Mouse (Mus musculus) lung, adult 18-20 months (tissue): ENCODE measurements around the gene Nptxr.
A peak's percentile ranks its signal among the peaks of the same experiment; 100 is the strongest.
"Not testable (repeated sequence)": the region's sequence is repeated elsewhere in the genome, so short reads cannot be mapped to it uniquely, and the experiment has no call there.

Source experiments
- DNase-seq, 2 experiments: peaks; one replicate each; pipeline ENCODE4 v3.0.0; 2022; ENCODE audit warnings: mixed read lengths in 2 of 2

Gene Nptxr

DNA sequence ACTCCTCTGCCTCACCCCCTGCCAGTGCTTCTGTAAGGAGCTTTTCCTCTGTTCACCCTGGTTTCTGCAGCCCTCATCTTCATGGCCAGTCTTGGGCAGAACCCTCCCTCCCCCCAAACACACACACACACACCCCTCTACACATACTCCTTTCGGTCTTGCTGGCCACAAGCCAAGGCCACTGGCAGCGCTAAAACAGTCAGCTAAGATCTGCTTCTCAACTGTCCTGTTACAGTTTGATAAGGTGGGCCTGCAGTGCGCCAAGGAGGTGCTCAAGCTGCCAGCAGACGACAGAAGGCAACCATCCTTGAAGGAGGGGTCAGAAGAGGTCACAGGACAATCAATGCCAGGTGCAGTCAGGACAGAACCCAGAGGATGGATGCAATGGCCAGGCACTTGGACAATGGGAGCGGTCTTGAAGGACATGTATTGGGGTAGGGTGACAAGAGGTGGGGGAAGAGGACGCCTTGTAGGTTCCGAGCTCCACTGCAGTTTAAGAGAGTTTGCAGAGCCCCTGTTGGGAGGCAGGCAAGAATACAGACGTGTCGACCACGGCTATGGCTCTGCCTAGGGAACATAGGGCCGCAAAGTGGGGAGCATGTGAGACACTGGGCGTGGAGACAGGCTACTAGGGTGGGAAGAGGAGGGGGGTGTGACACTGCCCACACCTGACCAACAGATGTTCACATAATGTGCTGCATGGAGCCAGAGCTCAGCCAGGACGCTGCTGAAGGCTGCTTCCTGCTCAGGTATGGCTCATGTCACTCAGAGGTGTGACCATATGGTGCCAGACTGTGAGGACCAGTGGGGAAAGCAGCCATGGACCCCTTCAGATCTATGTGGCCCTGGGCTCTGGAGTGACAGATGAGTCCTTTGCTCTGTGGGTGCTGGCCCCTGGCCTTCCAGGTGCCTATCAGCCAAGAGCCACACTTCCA is 18.0 kb upstream of the Nptxr start:
- DNase-seq, result no peak

DNA sequence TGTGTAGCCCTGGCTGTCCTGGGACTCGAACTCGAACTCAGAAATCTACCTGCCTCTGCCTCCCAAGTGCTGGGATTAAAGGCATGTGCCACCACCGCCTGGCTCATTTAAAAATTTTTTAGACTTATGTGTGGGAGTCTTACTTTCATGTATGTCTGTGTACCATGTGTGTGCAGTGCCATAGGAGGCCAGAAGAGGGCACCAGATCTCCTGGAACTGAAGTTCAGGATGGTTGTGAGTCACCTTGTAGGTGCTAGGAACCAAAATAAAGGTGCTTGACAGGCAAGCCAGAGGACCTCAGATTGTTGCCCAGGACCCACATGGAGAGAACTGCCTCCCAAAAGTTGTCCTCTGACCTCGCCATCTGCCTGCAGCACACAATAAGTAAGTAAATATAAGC is 13.8 kb upstream of the Nptxr start:
- DNase-seq, result no peak

DNA sequence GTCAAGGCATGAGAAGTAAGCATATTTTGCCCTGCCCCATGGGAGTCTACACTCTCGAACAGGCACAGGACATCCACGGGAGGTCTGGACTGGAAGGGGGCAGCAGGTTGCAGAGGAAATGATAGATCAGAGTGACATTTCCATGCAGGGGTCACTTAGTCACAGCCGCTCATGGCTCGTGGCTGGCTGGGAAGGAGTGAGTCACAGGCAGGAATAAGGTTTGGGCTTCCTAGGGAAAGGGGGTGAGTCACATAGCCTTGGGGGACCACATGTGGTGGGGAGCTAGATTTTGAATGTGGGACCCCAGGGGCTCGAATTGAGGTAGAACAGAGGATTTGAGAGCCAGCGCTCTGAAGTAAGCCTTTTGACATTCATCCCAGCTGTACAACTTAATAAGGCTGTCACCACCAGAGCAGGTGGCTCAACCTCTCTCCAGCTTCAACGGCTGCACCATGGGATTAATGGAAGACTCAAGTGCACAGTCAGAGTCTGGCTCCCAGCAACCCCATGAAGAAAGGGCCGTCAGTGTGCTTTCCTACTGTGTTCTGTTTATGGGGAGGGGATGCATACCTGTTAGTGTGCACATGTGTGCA is 9.2 kb upstream of the Nptxr start:
- DNase-seq, result no peak

DNA sequence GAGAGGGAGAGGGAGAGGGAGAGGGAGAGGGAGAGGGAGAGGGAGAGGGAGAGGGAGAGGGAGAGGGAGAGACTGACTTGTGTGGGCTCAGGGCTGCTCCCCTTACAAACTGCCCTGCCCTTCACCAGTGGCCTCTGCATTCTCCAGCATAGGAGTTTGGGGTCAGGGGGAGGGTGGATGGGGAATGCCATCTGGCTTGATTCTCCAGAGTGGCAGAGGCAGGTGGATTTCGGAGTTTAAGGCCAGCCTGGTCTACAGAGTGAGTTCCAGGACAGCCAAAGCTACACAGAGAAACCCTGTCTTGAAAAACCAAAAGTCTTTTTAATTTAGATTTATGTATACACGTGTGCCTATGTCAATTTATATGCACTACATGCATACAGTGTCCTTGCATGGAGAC is 8.3 kb upstream of the Nptxr start:
- not testable (repeated sequence) for DNase-seq

DNA sequence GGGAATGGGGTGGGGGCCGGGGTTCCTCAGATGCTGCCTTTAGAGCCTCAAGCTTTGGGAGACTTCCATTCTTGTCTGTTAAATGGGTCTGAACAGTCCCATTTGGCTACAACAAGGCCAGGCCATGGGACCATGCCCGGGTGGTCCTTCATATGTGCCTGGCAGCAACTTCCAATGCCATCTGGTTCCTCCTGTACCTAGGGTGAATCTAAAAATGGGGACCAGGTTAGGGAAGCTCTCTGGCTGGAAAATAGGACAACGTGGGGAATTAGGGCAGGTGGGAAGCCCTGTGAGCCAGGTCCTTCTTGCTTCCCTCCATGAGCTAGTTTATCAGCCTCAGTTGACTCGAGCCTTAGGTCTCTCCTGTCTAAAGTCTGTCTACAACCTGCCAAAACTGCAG is 6.4 kb upstream of the Nptxr start:
- DNase-seq, result no peak

DNA sequence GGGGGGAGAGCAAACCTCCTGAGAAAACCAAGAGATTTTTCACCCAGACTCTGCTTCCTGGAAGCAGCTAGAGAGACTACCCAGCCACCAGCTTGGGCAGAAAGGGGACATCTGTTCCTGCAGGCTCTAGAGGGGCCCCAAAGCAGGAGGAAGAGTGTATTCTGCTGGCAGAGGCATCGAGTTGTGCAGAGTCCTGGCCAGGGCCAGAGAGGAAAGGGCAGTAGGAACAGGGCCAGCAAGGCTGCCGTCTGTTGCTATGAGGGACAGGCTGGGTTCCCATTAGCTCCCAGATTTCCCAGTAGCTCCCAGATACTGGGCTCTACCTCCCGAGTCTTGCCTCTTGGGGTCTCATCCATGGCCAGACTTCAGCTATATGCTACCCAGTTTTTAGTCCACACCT is 5.5 kb upstream of the Nptxr start:
- no peak for DNase-seq

DNA sequence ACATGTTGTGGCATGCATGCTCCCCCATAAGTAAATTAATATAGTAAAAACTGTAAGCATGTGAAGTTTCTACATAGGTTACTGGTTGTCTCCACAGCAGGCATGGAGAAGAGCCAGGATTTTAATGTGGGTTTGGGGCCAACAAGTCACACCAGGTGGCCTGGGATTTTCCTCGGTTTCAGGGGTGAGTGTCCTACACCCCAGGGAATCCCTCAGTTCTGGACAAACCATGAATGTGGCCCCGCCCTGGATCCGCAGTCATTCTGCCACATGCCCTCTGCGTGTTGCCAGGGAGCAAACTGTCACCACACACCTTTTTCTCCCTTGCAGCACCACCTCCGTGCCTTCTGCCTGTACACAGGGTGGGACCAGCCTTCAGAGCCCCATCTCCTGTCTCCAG is 4.1 kb upstream of the Nptxr start:
- DNase-seq, result no peak

DNA sequence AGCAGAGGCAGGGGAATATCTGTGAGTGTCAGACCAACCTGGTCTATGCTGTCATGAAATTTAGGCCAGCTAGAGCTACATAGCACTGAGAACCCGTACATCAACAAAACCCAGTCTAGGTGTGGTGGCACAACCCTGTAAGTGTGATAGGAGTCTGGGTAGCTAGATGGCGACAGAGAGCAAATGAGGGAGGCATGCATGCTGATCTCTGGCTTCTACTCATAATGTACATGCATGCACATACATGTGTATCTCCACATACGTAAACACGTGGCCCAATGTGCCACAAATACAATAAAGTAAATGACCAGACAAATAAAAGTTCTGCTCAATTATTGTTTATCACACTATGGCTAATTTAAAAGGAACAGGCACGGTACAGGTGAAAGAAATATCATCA is 3.5 kb upstream of the Nptxr start:
- DNase-seq, result peak in 1 of 2 experiments; percentile 49

DNA sequence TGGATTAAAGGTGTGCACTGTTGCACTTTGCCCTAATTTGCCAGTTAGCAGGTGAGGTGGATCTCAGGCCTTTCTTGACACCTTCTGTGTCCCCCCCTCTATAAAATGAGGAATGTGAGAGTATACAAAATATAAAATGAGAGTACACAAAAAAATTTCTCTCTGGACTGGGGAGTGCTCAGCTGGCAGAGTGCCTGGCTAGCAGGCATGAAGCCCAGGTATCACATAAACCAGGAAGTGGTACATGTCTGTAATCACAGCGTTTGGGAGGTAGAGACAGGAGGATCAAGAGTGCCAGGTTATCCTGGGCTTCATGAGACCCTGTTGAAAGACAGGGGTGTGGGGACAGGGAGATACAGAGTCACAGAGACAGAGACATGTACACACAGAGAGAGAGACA is 2.5 kb upstream of the Nptxr start:
- no peak for DNase-seq

DNA sequence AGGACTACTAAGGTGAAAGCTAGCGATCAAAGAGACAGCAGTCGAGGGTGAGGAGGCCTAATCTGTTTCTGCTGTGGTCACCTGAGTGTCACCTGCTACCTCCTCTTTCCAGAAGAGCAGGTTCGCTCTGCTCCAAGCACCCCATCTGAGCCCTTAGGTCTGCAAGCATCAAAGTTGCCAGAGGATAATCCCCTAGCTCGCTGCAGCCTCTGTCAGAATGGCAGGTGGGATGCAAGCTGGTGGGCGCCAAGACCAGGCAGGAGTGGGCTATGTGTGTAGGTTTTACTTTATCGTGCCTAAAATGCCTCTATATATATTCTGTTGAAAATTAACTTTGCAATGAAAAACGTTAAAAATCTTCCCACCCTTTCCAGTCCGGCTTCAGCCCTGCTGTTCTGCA is 680 bp upstream of the Nptxr start:
- DNase-seq, result no peak

DNA sequence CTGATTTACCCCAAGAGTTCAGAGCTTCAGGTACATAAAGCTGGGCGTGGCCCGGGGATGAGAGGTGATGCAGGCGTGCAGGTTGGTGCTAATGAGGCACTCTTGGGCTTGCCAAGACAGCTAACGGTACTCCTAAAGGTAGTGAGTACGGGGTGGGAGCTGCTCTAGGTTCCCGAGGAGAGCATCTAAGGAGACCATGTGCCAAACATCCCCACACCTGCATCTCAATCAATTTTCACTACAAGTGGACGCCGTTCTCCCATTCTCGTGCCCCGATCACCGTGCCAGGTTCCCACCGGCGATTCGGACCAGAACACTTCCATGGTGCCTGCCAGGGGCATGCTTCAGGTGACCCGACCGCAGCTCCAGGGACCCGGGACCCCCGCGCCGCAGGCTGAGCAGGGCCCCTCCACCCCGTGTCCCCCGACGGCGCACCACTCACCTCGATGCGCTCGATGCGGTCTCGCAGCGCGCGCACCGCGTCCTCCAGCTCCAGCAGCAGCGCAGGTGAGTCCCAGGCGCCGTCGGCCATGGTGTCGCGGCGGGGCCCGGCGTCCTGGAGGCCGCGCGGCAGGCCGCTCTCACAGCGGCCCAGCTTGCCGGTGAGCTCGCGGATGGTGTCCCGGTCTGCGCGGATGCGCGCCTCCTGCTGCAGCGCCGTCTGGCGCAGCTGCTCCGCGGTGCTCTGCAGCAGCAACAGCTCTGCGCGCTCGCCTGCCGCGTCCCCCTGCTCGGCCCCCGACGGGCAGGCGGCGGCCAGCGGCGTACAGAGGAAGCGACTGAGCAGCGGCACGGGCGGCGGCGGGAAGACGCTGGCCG is 824 bp downstream of the Nptxr start:
- no peak for DNase-seq

DNA sequence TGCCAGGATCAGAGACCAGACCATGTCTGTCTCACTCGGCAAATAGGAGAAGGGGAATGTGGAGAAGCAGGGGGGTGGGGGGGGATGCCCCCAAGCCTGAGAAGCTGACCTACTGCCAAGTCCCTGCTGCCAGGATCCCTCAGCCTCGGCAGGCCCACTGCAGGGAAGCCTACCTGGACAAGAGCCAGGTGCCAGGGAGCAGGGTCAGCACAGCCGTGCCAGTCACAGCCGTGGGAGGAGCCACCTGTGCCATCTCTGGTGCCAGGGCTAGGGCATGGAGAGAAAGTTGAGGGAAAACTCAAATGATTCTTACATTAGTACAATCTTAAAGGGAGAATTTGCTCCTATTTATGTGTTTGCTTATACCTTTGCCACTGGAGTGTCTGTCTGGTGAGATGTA is 2.3 kb downstream of the Nptxr start:
- DNase-seq, result no peak

DNA sequence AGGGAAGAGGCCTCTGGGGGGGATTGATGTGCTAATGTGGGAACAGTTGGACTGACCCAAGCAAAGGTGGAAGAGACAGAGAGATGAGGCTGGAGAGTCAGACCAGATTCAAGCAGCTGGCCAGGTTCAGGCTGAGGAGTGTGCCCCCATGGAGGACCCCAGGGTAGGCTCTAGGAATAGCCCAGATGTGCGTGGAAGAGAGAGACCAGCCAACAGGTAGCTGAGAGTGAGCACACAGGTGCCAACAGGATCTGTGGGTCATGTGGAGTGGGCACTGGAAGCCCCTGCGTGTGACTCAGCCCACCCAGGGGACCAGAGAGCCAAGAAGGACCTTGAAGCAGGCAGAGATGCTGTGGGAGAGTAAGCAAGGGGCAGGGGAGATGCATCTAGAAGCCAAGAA is 2.9 kb downstream of the Nptxr start:
- no peak for DNase-seq

DNA sequence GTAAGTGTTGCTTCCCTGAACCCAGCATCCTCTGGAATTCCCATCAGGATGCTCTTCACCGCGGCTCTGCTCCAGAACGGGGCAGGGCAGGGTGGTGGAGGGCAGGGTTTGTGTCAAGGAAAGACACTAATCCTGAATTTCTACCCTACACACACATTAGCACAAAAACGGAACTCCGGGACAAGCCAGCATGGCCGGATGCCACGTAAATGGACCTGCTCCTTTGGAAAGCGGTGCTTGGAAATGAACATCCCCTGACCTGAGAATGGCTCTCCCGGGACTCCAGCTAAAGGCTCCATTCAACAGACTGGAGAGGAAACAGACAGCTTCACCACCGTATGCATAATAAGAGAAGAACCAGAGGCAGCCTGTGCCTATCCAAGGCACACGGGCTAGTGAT is 3.9 kb downstream of the Nptxr start:
- no peak for DNase-seq

DNA sequence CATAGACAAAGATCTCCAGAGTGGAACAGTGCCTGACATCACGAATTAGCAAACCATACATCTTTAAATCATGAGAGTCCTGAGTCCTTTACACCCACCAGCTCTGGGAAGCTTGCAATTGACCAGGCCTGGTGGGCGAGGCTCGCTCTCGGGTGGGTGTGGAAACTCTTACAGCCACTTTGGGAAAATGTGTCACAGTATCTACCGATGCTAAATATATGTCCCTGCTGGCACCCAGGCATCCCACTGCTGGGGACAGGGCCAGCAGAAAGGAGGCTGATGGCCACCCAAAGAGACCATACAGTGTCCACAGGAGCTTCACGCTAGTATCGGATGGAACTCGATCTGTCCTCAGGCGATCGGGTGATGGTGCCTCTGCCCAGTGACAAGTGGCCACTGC is 6.0 kb downstream of the Nptxr start:
- DNase-seq, result no peak

DNA sequence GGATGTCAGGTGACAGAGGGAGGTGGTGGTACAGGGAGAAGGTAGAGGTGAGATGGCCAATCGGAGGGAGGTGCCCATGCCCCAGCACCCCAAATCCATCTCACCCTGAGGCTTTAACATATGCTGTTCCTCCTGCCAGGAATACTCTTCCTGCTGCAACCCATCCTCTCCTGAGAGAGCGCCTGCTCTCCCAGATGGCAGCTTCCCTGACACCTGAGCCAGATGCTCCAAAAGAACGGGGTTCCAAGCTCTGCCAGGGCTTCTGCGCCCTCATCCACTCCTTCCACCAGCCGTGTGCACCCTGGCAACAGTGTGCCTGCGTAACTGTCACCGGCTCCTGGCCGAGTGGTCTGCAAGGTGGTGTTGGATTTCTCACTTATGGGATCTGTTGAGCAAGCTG is 6.9 kb downstream of the Nptxr start:
- DNase-seq, result no peak

DNA sequence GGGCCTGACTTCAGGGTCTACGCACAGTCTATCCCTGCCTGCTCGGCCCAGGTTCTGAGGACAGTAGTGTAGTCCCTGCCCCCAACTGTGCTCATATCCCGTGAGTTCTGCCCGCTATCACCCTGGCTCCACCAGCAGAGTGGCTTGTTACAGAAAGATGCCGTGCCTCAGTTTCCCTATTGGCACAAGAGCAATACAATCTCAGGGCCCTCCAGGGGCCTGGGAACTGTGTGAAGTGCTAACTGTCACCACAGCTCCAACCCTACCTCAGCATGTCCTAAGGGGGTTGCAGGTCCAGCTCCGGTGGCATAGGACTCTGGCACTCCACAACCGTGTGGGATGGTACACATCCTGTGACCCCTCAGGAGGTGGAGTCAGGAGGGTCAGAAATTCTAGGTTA is 7.5 kb downstream of the Nptxr start:
- DNase-seq, result no peak

DNA sequence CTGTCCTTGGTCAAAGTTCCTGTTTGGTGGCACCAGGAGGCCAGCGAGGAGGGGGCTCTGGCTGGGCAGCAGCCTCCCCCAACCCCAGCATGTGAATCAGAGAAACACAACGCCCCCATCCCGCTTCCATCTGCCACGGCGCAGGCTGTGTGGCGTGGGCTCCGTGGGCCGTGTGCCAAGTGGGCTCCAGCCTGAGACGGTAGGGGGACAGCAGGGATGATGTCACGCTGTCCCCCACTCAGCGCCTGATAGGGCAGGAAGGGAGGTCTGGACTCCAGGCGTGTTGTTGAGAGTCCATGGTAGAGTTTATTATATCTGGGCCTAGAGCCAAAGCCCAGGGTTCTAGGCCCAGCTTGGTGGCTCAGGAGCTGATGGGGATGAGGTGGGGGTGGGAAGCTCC is 8.3 kb downstream of the Nptxr start:
- DNase-seq, result no peak

DNA sequence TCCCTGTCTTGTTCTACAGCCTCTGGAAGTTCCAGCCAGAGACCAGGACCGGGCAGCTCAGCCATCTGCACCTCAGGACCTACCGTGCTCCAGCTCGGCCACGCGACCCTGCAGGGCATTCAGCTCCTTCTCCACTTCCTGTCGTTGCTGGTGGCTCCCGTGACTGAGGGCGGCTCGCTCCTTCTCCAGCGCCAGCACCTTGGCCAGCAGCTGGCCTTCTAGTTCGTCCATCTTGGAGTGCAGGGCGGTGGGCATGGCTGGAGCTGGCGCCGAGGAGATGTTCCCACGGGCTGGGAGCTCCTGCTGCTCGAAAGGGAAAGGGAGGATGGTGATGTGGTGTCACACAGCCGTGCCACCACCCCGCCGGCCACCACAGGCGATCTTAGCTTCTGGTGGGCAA is 10.4 kb downstream of the Nptxr start:
- DNase-seq, result no peak

DNA sequence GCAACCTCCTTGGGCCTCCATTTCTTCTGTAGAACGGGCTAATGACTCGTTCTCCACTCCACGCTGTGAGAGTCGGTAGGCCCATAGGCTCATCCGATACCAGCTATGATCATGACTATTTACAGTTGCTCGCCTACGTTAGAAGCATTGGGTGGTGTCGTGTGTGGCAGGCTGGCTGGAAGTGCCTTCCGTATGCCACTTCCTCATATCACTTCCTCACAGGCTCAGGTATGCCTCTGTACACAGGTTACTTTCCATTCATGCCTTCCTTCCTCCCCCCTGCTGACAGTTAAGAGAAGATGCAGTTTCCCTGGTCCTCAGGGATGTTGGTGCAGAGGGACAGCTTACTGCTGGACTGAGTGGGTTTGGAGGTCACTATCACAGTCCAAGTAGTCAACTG is 11.5 kb downstream of the Nptxr start:
- DNase-seq, result no peak

DNA sequence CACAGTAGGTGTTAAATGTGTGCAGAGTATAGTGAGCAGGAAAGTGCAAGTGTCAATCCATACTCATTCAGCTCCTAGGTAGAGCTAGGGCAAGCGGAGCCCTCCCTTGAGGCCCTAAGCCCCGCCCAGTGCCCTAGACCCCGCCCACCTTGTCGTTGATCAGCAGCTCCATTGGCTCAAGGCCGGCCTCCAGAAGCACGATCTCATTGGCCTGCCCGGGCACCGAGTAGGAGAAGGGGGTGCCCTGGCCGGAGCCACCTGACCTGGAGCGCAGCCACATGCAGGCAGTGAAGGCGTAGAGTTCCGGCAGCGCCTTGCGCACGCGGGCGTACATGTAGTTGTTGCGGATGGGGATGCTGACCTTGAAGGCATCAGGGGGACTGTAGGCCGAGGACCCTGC is 12.1 kb downstream of the Nptxr start:
- peak in 1 of 2 experiments; percentile 27 for DNase-seq

DNA sequence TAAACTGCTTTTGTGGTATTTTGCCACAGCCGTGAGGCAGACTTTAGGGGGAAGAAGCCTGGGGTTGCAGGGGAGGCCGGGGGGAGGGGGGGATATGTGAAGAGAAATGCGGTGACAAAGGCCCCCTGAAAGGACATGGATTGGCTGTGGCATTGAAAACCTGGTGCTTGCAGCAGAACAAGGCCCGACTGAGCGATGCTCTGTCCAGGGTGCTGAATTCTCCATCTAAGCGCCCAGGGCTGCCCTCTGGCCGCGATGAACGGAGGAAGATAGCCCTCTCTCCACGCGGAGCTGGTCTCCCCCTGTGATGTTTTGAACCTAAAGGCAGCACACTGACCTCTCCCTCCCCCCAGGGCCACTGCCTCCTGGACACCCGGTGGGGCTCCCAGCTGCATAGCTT is 13.1 kb downstream of the Nptxr start:
- DNase-seq, result peak; percentile 22 to 35

DNA sequence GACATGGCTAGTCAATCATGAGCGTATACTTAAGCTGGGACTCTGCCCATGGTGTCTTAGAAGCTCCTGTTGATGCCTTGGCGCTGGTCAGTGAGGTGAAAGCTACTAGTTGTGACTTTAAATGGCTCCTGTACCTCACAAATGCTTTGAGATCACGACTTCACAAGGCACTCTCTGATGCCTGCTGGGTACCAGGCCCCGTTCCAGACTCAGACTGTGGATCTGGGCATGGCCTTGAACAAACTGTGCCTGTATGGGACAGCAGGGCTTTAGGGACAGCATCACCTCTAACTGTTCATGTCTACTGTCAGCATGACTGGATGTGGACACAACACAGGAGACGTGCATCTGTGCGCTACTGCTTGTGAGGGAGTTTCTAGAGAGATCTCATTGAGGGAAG is 13.7 kb downstream of the Nptxr start:
- no peak for DNase-seq

DNA sequence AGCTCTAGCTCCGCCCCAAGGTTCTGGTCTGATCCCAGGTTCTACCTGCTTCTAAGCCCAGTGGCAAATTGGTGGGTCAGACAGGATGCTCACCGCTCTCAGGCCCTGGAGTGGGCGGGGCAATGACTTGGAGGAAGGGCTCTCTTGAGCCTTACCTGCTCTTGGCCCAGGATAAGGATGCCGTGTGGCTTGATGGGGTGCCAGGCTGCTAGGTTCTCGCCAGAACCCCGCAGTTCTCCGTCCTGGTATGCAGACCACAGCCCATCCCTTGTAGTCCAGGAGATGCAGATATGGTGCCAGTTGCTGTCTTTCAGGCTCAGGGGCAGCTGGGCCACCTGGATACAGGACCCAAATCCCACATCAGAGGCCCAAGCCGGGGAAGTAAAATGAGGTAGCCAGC is 14.5 kb downstream of the Nptxr start:
- no peak for DNase-seq
